Mouse (Mus musculus): ENCODE measurements around the gene Hsd11b2.

Gene Hsd11b2

DNA sequence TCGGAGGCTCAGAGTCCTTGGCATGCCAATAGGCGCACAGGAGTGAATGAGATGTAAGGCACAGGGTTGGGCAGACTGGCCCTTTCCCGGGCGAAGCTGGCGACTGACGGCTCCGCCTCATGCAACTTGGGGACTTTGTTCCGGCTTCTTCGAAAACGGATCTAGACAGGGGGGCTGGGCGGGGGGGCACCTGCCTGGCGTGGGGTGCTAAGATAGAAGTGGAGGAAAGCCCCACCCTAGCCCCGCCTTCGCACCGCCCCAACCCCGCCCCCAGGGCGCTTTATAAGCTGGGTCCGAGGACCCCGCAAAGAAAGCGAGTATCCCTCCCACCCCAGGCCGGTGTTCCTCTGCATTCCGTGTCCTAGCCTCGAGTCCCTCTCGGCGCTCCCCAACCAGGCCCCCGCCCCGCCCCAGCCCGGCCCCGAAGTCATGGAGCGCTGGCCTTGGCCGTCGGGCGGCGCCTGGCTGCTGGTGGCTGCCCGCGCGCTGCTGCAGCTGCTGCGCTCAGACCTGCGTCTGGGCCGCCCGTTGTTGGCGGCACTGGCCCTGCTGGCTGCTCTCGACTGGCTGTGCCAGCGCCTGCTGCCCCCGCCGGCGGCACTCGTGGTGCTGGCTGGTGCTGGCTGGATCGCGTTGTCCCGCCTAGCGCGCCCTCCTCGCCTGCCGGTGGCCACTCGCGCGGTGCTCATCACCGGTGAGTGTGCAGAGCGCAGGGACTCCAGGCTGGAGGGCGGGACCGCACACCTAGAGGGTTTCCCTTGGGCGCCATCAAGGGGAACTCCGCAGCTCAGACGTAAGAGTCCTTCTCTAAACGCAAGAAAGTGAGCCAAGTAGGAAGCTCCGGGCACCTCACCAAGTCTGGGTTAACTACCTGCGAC, at the start of gene Hsd11b2:
Hsd11b2 (plus strand) TSS at position 320 of the 878 bp plus-strand sequence.
- peak; percentile 63 for DNase-seq (ENCODE audit: inconsistent ontology term)

GRCm38 (mm10) chr8:105469041-105469695, 49.4 kb upstream of the Hsd11b2 start:
- peak; percentile 87 for DNase-seq (ENCODE audit: inconsistent ontology term)

DNA sequence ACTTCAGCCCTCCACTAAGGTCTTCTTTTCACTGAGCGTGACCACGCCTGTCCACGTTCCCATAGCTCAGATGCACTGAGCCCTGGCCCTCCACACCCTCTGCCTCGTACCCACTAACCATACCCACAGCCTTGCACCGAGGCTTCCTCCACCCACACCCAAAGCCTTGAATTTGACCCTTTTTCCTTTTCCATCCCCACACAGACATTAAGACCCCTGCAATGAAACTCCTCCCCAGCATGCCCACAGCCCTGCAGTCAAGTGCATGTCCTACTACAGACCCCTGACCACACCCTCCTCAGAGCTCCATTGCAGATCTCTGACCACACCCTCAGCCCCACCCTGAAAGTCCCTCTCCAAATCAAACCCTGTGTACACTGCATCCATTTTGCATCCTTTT, 48.7 kb upstream of the Hsd11b2 start:
- DNase-seq (ENCODE audit: inconsistent ontology term): no peak

GRCm38 (mm10) chr8:105470262-105470661, 48.3 kb upstream of the Hsd11b2 start:
- DNase-seq (ENCODE audit: inconsistent ontology term): no peak

DNA sequence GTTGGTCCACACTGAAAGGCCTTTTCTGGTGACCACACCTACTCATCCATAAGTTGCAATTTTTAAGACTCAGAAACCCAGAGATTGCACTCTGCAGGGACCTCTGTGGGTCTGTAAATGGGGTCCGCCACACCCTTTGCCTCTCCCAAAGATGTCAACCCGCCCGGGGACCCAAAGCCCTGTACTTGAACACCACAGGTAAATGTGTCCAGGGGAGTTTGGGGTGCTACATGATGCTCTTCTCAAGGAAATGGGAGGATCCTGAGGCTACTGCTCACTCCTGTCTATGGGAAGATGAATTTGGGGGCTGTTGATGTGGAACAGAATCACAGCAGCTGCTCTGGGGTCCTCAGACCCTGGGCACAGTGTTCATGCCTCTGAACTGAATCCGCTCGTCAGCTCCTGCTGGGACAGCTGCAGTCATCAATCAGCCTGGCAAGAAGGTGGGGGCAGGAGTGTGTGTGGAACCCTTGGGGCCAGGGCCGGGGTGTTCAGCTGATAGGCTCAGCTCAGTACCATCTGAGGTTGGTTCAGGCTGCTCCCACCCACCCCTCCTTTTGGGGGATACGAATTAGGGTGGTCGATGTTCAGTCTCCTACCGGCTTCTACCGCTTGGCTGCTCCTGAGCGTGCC, 47.8 kb upstream of the Hsd11b2 start:
- no peak for DNase-seq (ENCODE audit: inconsistent ontology term)

GRCm38 (mm10) chr8:105471314-105472015, 47.1 kb upstream of the Hsd11b2 start, which contains the start of gene Tppp3:
Tppp3 (minus strand) TSS chr8:105471526.
- DNase-seq (ENCODE audit: inconsistent ontology term): peak; percentile 97

- no peak for DNase-seq (ENCODE audit: inconsistent ontology term)
Measured at GRCm38 (mm10) chr8:105472414-105472932, 46.1 kb upstream of the Hsd11b2 start.

DNA sequence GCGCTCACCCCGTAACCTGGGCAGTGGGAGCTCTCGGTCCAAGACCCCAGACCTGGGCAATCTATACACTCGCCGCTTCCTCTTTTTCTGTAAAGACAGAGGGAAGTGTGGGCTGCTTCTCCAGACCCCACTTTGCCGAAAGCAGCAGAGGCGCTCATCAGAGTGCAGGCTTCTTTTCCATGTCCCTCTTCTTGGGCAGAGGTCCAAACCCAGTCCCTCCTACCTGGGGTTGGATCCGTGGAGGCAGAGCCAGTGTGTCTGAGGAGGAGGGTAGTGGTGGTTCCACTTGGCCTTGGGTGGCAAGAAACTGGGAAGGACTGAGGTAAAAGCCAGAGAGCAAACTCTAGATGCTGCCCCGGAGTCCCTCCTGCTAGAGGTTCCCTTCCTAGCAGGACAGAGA, 45.6 kb upstream of the Hsd11b2 start:
- DNase-seq (ENCODE audit: inconsistent ontology term): no peak

GRCm38 (mm10) chr8:105473816-105474606, 44.5 kb upstream of the Hsd11b2 start:
- peak; percentile 58 for DNase-seq (ENCODE audit: inconsistent ontology term)

DNA sequence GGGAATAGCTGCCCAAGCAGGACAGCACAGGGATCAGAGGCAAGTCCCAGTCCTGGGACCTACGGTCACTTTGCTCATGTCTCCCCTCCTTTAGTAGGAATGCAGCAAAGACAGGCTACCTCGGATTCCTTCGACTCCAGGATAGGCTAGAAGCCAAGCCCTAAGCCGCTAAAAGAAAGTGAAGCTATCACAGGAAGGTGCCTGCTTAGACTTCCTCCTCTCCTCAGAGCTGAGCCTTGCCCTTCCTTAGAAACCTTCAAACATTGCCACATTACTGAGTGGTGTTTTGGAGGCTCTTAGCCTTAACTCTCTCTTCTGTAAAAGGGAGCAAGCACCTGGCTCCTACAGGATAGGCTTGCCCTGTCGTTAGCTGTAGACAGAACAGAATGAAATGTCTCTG, 43.9 kb upstream of the Hsd11b2 start:
- DNase-seq (ENCODE audit: inconsistent ontology term): no peak

DNA sequence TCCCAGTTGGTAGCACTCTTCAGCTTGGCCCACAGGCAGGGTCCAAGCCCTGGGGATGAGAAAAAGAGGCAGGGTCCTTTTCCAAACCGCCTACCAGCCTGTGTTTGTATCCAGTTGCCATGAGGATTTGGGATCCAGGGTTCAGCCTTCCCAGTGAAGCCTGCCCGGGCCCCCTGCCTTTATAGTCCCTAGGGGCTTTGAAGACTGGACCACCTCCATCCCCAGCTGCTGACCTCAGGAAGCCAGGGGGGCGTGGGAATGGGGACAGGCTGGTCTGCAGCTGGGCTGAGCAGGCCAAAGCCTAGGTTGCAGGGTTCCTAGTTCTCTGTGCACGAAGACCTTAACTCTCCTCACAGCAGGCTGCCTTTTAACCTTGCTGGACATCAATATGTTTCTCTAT, 43.3 kb upstream of the Hsd11b2 start:
- no peak for DNase-seq (ENCODE audit: inconsistent ontology term)

DNA sequence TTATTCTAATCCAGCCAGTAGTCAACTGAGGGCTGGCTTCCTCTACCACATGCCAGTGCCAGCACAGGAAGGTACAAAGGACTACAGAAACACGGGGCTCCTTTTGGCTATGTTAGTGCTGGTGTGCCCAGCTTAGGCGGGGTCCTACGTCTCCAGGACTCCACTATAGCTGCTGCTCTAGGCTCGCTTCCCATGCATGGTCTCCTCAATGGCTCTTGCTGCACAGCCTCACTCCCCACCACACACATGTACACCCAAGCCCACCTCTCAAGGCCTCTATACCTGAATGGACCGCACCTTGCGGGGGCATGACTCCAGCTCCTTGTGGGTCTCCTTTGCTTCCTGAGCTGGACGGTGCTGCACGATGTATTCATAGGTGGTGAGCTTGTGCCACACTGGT, 42.8 kb upstream of the Hsd11b2 start:
- DNase-seq (ENCODE audit: inconsistent ontology term): no peak

DNA sequence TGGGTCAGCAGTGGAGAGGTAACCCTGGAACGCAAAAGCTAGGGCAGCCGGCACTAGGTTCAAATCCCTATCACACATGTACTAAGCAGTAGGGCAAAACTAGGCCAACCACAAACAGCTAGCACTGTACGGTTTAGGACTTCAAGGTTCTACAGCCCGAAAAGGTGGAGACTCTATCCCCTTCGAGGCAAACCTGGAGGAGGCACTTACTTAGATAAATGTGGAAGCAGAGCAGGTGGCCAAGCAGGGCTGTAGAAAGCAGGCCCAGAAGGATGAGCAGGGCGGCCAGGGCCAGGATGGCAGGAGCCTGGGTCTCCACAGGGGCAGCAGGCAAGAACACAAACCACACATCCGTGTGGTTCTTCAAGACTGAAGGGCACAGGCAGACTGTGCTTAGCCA, 42.4 kb upstream of the Hsd11b2 start:
- DNase-seq (ENCODE audit: inconsistent ontology term): no peak

DNA sequence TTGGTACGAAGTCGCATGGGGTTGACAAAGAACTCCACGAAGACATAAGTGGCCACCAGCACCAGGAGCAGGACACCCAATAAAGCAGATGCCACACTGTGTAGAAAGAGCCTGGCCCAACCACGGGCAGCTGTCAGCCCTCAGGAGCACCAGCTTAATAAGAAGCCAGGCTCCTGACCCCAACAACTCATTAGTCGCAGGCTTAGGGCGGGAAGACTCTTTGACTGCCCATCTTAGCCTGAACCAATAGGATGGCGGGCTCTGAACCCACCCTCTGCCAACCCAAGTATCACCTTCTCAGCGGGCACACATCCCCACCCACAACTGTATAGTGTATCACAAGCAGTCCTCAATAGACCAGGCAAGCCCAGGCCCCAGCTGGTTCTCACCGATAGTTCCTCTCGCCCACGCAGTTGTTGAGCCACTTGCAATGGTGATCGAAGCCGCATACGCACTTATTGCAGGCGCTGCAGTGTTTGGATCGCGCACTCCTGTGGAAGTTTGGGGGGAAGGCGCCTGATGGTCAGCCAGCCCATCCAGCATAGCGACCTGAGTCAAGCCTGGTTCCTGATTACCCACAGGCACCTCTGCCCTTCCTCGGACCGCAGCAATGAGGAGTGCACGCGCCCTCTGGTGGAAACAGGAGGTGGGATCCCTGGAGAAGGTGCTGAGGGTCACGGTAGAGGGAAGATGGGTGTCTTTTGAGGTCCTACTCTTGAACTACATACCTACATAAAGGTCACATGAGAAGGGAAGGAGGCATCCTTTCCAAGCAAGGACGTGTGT, 41.7 kb upstream of the Hsd11b2 start:
- no peak for DNase-seq (ENCODE audit: inconsistent ontology term)

DNA sequence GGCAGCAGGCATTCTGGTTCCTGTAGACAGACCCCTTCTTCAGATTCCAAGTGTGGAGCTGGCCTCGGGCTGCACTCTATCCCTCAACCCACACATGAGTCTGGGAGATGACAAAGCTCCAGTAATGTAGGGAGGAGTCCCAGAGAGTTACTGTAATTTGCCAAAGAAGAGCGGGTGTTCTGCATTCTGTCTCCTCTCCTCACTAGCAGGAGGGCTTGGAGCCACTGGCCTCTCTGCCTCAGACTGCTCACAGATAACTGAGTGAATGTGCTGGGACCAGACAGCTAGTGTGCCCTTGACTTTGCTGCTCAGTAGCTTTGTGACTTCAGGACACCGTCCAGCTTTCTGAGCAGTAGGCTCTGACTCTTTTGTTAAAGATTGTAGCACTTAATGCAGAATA, 40.8 kb upstream of the Hsd11b2 start:
- no peak for DNase-seq (ENCODE audit: inconsistent ontology term)

- peak; percentile 56 for DNase-seq (ENCODE audit: inconsistent ontology term)
Measured at GRCm38 (mm10) chr8:105481013-105481412, 37.5 kb upstream of the Hsd11b2 start.

GRCm38 (mm10) chr8:105481453-105481852, 37.1 kb upstream of the Hsd11b2 start:
- DNase-seq (ENCODE audit: inconsistent ontology term): no peak

DNA sequence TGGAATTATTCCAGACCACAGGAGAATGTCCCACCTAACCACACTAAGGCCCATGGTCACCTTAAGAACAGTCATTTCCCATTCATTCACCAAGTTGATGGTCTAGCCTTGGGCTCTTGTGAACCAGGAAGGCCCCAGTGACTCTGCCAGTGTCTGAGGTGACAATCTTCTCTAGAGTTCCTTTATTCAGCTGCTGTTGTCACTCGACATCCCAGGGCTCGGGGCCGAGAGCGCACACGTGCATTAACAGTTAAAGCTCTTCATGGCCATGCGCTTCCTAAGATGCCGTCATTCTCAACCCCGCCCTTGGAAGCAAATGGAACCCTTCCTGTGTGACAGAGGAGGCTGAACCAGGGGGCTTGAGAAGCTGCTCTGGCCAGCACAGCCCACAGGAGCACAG, 36.4 kb upstream of the Hsd11b2 start:
- DNase-seq (ENCODE audit: inconsistent ontology term): no peak

DNA sequence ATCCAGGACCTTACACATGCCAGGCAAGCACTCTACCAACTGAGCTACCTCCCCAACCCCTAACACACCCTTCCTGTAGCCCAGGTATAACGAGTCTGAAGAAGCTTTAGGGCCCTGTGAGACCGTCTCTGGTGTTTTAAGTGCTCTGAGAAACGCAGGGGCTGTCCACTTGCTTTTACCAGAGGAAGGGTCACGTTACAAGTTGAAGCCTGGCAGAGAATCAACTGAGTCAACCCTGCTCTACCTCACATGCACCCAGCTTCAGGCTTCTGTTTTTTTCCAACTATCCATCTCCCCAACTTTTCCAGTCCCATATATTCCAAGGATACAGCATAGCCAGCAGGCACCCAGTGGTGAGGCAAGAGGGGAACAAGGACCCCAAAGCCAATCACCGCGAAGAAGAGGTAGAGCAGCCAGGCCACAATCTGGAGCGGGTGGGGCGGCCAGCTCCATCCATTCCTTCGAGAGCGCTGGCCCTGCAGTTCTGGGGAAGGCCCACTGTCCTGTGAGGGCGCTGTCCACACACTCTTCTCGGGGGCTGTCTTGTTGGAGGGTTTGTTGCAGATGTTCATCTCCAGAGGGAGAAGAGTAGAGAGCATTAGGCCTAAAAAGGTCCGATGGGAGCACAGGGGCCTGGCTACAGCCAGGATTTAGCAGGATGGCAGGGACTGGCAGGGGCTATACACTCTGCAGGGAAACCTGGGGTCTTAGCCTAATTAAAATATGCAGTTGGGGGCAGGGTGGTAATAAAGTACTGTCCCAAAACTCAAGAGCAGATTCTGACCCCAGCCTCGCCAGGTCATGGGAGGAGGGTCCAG, 35.1 kb upstream of the Hsd11b2 start:
- peak; percentile 51 for DNase-seq (ENCODE audit: inconsistent ontology term)

All from Muller cell, postnatal 12 days (primary cell).